Mouse (Mus musculus) erythroblast, embryonic 14.5 days (primary cell): ENCODE results near the gene Hsd17b13. TPM values are rescaled to one million over a fixed set of nuclear protein-coding genes. Genes with fewer than 3 reads are reported as not detected.

Experiments used
- H3K27me3 ChIP-seq: 2 replicates; pipeline ENCODE4 v1.6.1; 2012; ENCODE audit warnings: inconsistent platforms; ENCODE audit not compliant: control insufficient read depth
- H3K36me3 ChIP-seq: 2 replicates; pipeline ENCODE4 v1.6.1; 2012; ENCODE audit warnings: mild to moderate bottlenecking, inconsistent platforms; ENCODE audit not compliant: control insufficient read depth
- H3K4me1 ChIP-seq: 2 replicates; pipeline ENCODE4 v1.6.1; 2012; ENCODE audit warnings: inconsistent platforms; ENCODE audit not compliant: control insufficient read depth
- H3K4me3 ChIP-seq: replicated peaks from 2 replicates; pipeline ENCODE3; 2012; ENCODE audit warnings: moderate library complexity, mild to moderate bottlenecking, inconsistent platforms
- H3K9me3 ChIP-seq: 2 replicates; pipeline ENCODE4 v1.6.1; 2012; ENCODE audit warnings: low read length, inconsistent platforms, mixed read lengths; ENCODE audit not compliant: control insufficient read depth
- GATA1 ChIP-seq: IDR thresholded peaks from 2 replicates; pipeline ENCODE4 v1.6.1; 2012; ENCODE audit warnings: low read length, inconsistent platforms, mixed read lengths
- TAL1 ChIP-seq: IDR thresholded peaks from 3 replicates; pipeline ENCODE4 v1.6.1; 2012; ENCODE audit warnings: low read length, inconsistent platforms, mixed read lengths
- polyA plus RNA-seq: library from polyadenylated mRNA; stranded (reverse); fragments of >175 nt; gene quantifications from 2 replicates; pipeline ENCODE4 v1.2.3, GENCODE M21; 2012

Gene Hsd17b13
- polyA plus RNA-seq, 1 experiment: not detected

- peaks cover 14% of the 10 kb centered on the region for H3K4me1 ChIP-seq
- no peaks in the 10 kb centered on the region for H3K9me3 ChIP-seq
- H3K27me3 ChIP-seq: peaks cover 30% of the 10 kb centered on the region
- H3K4me3 ChIP-seq: no peak overlapping the region
- no peaks in the 10 kb centered on the region for H3K36me3 ChIP-seq
- TF ChIP-seq TAL1 (no peak), GATA1 (no peak)
Observed at GRCm38 (mm10) chr5:103908851-103909250, 68.4 kb downstream of the Hsd17b13 start.

- Histone ChIP-seq H3K9me3 (no peaks in the 10 kb centered on the region), H3K36me3 (no peaks in the 10 kb centered on the region), H3K27me3 (peaks cover 30% of the 10 kb centered on the region), H3K4me3 (no peak overlapping the region), H3K4me1 (peaks cover 14% of the 10 kb centered on the region)
- no peak for TF ChIP-seq GATA1
- no peak for TF ChIP-seq TAL1
Observed at GRCm38 (mm10) chr5:103907844-103908243, 69.4 kb downstream of the Hsd17b13 start.

GRCm38 (mm10) chr5:103906173-103906572, 71.0 kb downstream of the Hsd17b13 start:
- TF ChIP-seq GATA1: no peak
- TF ChIP-seq TAL1: no peak
- Histone ChIP-seq H3K4me1 (peaks cover 8% of the 10 kb centered on the region), H3K4me3 (no peak overlapping the region), H3K27me3 (peaks cover 23% of the 10 kb centered on the region), H3K36me3 (no peaks in the 10 kb centered on the region), H3K9me3 (no peaks in the 10 kb centered on the region)

Other genes with a start within 250 kb of the Hsd17b13 start
- not detected in 2 replicates for gene Klhl8, start 66.2 kb downstream of the Hsd17b13 start, polyA plus RNA-seq
- 0.02 and 0.03 TPM in 2 replicates for gene Hsd17b11, start 44.5 kb upstream of the Hsd17b13 start, polyA plus RNA-seq
- gene Nudt9, start 68.9 kb upstream of the Hsd17b13 start, polyA plus RNA-seq: 36.0 and 40.0 TPM in 2 replicates
- gene Gm17660, start 100.2 kb upstream of the Hsd17b13 start, polyA plus RNA-seq: not detected in 2 replicates
- not detected in 2 replicates for gene Sparcl1, start 136.3 kb upstream of the Hsd17b13 start, polyA plus RNA-seq
- not detected in 2 replicates for gene Dspp, start 193.3 kb upstream of the Hsd17b13 start, polyA plus RNA-seq
- gene Dmp1, start 225.2 kb upstream of the Hsd17b13 start, polyA plus RNA-seq: not detected in 2 replicates